Mouse (Mus musculus) embryonic facial prominence, embryonic 11.5 days (tissue): Measurements from ENCODE around the gene Kmt2d. TPM values are rescaled to one million over a fixed set of nuclear protein-coding genes. Genes with fewer than 3 reads are reported as not detected.
"Not testable (repeated sequence)": the region's sequence is repeated elsewhere in the genome, so short reads cannot be mapped to it uniquely, and the experiment has no call there.

ENCODE experiments used
- ATAC-seq: fragments of 200-750 bp; cut with Nextera tagmentation; replicated peaks from 2 replicates; pipeline ENCODE4 v1.8.0; 2017; ENCODE audit warnings: low read depth; ENCODE audit not compliant: insufficient number of reproducible peaks, low FRiP score, low TSS enrichment
- DNase-seq: peaks from one replicate; pipeline ENCODE4 v3.0.0-alpha.2; 2015; ENCODE audit warnings: low spot score
- H3K27ac ChIP-seq: fragments of 300-500 bp; sonication (generic); replicated peaks from 2 replicates; pipeline ENCODE4 v1.5.1; 2014; ENCODE audit warnings: mild to moderate bottlenecking, low read depth, low read length, control low read depth
- H3K27me3 ChIP-seq: fragments of 300-500 bp; sonication (generic); 2 replicates; pipeline ENCODE4 v1.6.1; 2014; ENCODE audit warnings: mild to moderate bottlenecking, low read length, moderate library complexity, mixed read lengths; ENCODE audit not compliant: control insufficient read depth, insufficient read depth
- H3K36me3 ChIP-seq: fragments of 300-500 bp; sonication (generic); replicated peaks from 2 replicates; pipeline ENCODE4 v1.6.1; 2014; ENCODE audit warnings: low read depth, mild to moderate bottlenecking, low read length, moderate library complexity, mixed read lengths; ENCODE audit not compliant: control insufficient read depth, insufficient read depth
- H3K4me1 ChIP-seq: fragments of 300-500 bp; sonication (generic); 2 replicates; pipeline ENCODE4 v1.6.1; 2014; ENCODE audit warnings: low read length, mixed read lengths; ENCODE audit not compliant: control insufficient read depth, insufficient read depth
- H3K4me2 ChIP-seq: fragments of 300-500 bp; sonication (generic); 2 replicates; pipeline ENCODE4 v1.6.1; 2014; ENCODE audit warnings: low read depth, mild to moderate bottlenecking, control low read depth, low read length, moderate library complexity
- H3K4me3 ChIP-seq: fragments of 300-500 bp; sonication (generic); 2 replicates; pipeline ENCODE4 v1.5.1; 2014; ENCODE audit warnings: low read depth, low read length, control low read depth
- H3K9ac ChIP-seq: fragments of 300-500 bp; sonication (generic); replicated peaks from 2 replicates; pipeline ENCODE4 v1.6.1; 2014; ENCODE audit warnings: mild to moderate bottlenecking, control low read depth, low read length
- H3K9me3 ChIP-seq: fragments of 300-500 bp; sonication (generic); replicated peaks from 2 replicates; pipeline ENCODE4 v1.6.1; 2016; ENCODE audit warnings: mild to moderate bottlenecking, low read length, inconsistent platforms, mixed read lengths; ENCODE audit not compliant: control insufficient read depth
- WGBS: fragments of 180-500 bp; shearing (Covaris S2); extraction: QIAGEN DNeasy Blood & Tissue Kit; methylation state at CpG from one replicate; pipeline ENCODE4 v1.1.7; 2014; 5-methylcytosine and 5-hydroxymethylcytosine counted together
- polyA plus RNA-seq: library from polyadenylated mRNA; unstranded; fragments of >200 nt; fragmentation: Nextera tagmentation; extraction: Ambion mirVana; gene quantifications from 2 replicates; pipeline ENCODE4 v1.2.1, GENCODE M21; 2014

Kmt2d gene
- polyA plus RNA-seq, 1 experiment from 2014 or later = 11.6 TPM

DNA sequence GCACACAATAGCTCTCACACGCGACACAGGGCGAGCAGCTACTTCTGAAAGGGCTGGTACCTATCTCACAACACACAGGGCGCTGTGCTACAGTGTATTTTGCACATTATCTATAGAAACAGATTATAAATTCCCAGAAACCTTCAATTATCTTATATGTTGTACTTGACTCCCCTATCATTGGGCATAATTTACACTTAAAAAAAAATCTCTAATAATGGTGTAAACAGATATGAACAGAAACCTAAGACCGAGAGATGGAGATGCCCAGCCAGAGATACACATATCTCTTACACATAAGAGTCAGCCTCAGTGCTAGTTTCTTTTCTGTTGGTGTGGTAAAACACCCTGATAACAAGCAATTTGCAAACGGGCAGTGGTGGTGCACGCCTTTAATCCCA, 43.4 kb downstream of the Kmt2d start:
- no peak for DNase-seq
- no peak for ATAC-seq
- H3K27me3 ChIP-seq = no peaks in the 10 kb centered on the region
- no peak overlapping the region for H3K4me2 ChIP-seq
- H3K4me3 ChIP-seq = no peak overlapping the region
- no peaks in the 10 kb centered on the region for H3K36me3 ChIP-seq
- H3K9ac ChIP-seq = no peak overlapping the region
- H3K4me1 ChIP-seq = no peaks in the 10 kb centered on the region; the same call in 1 of the 2 replicates
- H3K9me3 ChIP-seq = no peaks in the 10 kb centered on the region
- WGBS = 88% methylated on average over 7 of the region's 7 CpGs
- no peak overlapping the region for H3K27ac ChIP-seq

DNA sequence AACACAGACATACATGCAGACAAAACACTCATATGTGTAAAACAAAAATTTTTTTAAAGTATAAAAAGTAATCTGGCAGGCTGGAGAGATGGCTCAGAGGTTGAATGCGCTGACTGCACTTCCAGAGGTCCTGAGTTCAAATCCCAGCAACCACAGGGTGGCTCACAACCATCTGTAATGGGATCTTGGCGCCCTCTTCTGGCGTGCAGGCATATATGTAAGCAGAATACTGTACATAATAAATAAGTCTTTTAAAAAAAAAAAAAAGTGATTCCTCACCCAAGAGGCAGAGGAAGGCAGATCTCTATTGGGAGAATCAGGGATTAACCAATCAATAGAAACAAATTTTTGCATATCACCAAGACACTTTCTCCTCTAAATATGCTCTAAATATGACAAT, 47.6 kb downstream of the Kmt2d start:
- Histone ChIP-seq H3K36me3 (no peaks in the 10 kb centered on the region), H3K9me3 (no peaks in the 10 kb centered on the region), H3K4me3 (no peak overlapping the region), H3K9ac (no peak overlapping the region), H3K27ac (no peak overlapping the region), H3K4me1 (no peaks in the 10 kb centered on the region), H3K27me3 (no peaks in the 10 kb centered on the region), H3K4me2 (no peak overlapping the region)
- DNase-seq (no peak), ATAC-seq (no peak)
- 65% methylated on average over 3 of the region's 3 CpGs for WGBS

DNA sequence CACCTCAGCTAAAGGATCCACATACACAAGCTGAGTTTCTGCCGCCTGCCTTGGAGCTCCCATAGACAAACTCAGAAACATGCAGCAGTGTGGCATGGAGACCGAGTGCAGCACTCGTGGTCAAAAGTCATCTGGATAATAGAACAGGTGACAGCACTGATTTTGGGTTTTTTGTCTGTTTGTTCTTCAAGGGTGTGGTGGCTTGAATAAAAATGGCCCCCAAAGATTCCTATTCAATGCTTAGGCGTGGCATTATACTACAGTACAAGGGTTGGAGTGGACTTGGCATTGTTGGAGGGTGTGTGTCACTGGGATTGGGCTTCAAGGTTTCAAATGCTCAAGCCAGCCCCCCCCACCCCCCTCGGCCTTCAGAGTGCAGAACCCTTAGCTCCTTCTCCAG, 48.9 kb downstream of the Kmt2d start:
- no peaks in the 10 kb centered on the region for H3K9me3 ChIP-seq
- H3K9ac ChIP-seq = no peak overlapping the region
- ATAC-seq = no peak
- no peak overlapping the region for H3K27ac ChIP-seq
- no peak for DNase-seq
- no peak overlapping the region for H3K4me3 ChIP-seq
- H3K36me3 ChIP-seq = no peaks in the 10 kb centered on the region
- WGBS = 89% methylated on average over 5 of the region's 5 CpGs
- no peaks in the 10 kb centered on the region for H3K4me1 ChIP-seq
- no peaks in the 10 kb centered on the region for H3K27me3 ChIP-seq
- no peak overlapping the region for H3K4me2 ChIP-seq

DNA sequence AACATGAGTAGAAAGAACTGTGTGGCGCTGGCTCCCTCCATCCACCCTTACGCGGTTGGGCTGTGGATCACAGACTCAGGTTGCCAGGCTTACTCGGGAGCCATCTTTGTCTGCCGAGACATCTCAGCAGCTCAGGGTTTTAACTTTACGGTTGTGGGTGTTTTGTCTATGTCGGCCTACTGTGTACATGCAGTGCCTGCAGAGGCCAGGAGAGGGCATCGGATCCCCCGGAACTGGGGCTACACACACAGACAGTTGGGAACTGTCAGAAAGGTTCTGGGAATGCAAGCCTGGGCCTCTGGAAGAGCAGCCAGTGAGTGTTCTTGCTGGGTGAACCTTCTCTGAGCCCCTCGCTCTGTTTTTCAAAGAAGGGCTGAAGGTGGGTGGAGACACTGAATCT, 49.6 kb downstream of the Kmt2d start:
- WGBS = 28% methylated on average over 10 of the region's 10 CpGs
- no peak for ATAC-seq

DNA sequence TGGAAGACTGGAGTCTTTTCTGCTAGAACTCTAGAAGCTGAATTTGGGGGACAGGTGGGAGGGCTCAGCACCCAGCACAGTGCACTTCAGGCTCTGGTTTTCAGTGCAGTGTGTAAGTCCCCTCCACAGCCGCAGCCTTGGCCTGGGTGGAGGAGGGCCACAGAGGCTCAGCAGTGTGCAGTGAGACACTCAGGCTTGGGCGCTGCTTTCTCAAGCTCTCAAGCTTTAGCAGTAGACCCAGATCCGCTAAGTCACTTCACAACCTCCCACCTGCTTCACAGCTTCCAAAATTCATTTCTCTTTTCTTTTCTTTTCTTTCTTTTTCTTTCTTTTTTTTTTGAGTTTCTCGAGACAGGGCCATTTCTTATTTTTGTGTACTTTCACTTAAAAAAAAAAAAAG, 50.1 kb downstream of the Kmt2d start:
- no peak for DNase-seq
- WGBS = 89% methylated on average over 4 of the region's 4 CpGs
- H3K4me2 ChIP-seq = no peak overlapping the region
- no peak overlapping the region for H3K9ac ChIP-seq
- H3K36me3 ChIP-seq = no peaks in the 10 kb centered on the region
- H3K4me1 ChIP-seq = no peaks in the 10 kb centered on the region
- no peak overlapping the region for H3K4me3 ChIP-seq
- no peak overlapping the region for H3K27ac ChIP-seq
- H3K27me3 ChIP-seq = no peaks in the 10 kb centered on the region
- ATAC-seq = no peak
- no peaks in the 10 kb centered on the region for H3K9me3 ChIP-seq

More for the DNA sequence above, 49.6 kb downstream of the Kmt2d start:
- DNase-seq = no peak
- H3K27me3 ChIP-seq = no peaks in the 10 kb centered on the region
- no peaks in the 10 kb centered on the region for H3K36me3 ChIP-seq
- H3K27ac ChIP-seq = no peak overlapping the region
- no peak overlapping the region for H3K4me3 ChIP-seq
- no peaks in the 10 kb centered on the region for H3K9me3 ChIP-seq
- no peak overlapping the region for H3K9ac ChIP-seq
- no peak overlapping the region for H3K4me2 ChIP-seq
- no peaks in the 10 kb centered on the region for H3K4me1 ChIP-seq

DNA sequence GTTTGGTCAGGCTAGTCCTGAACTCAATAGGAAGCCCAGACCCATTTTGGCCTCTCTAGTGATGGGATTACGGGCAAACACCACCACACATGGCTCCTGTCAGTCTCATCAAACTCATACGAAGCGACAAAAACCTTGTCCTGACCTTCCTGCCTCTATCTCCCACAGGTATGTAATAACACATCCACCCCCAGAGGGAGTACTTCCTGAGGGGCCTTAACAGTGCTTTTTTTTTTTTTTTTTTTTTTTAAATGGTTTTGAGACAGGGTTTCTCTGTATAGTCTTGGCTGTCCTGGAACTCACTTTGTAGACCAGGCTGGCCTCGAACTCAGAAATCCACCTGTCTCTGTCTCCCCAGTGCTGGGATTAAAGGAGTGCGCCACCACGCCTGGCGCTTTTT, 52.8 kb downstream of the Kmt2d start:
- Histone ChIP-seq H3K9me3 (no peaks in the 10 kb centered on the region), H3K36me3 (peaks cover 3% of the 10 kb centered on the region; the same call in 1 of the 2 replicates), H3K9ac (no peak overlapping the region), H3K4me1 (no peaks in the 10 kb centered on the region), H3K4me3 (no peak overlapping the region), H3K27me3 (no peaks in the 10 kb centered on the region), H3K27ac (no peak overlapping the region), H3K4me2 (no peak overlapping the region)
- 91% methylated on average over 7 of the region's 7 CpGs for whole genome bisulfite sequencing
- DNase-seq = no peak
- ATAC-seq = no peak

DNA sequence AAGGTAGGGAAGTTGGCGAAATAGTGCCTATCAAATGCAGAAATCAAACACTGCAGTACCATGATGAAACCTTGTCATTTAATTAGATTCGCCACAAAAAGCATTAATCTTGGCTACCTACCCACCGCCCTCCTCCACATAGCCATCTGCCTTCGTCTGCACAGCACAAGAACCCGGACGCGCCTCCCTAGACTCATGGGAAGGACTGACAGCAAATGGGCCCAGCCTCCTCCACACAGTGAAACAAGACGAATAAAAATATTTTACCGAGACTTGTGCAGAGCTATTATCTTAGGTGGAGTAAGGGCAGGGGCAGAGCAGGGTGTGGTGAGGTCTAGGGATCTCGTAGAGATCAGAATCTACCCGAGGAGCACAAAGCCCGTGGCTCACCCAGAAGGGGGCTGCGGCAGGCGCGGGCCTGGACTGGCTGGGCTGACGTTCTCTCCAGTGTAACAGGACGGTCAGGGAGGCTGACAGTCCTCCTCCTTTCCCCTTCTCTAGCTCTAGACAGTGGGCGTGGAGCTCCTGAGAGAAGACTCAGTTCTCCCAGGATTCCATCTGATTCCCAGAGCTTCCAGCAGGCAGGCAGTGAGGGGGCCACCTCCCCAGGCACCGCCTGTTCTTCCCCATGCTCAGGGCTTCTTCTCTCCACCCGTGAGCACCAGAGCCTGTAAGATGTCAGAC, 58.1 kb downstream of the Kmt2d start:
- WGBS = 84% methylated on average over 20 of the region's 20 CpGs
- H3K4me2 ChIP-seq = no peak overlapping the region
- no peak overlapping the region for H3K4me3 ChIP-seq
- no peak overlapping the region for H3K9ac ChIP-seq
- H3K27me3 ChIP-seq = peaks cover 20% of the 10 kb centered on the region
- H3K27ac ChIP-seq = no peak overlapping the region
- ATAC-seq (no peak), DNase-seq (no peak)
- peaks cover 2% of the 10 kb centered on the region; the same call in 1 of the 2 replicates for H3K4me1 ChIP-seq
- no peaks in the 10 kb centered on the region for H3K9me3 ChIP-seq
- peaks cover 5% of the 10 kb centered on the region; the same call in 1 of the 2 replicates for H3K36me3 ChIP-seq

DNA sequence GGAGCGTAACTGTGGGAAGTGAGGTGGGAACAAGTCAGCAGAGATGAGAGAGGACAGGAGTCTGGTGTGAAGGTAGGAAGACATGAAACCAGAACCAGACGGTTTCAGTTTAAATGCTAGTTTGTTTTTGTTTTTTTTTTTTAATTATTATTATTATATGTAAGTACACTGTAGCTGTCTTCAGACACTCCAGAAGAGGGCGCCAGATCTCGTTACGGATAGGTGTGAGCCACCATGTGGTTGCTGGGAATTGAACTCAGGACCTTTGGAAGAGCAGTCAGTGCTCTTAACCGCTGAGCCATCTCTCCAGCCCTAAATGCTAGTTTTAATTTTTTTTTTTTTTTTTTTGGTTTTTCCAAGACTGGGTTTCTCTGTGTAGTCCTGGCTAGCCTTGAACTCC, 60.8 kb downstream of the Kmt2d start:
- not testable (repeated sequence) for H3K4me3 ChIP-seq, DNase-seq, ATAC-seq, H3K9ac ChIP-seq, H3K27ac ChIP-seq, H3K9me3 ChIP-seq, H3K36me3 ChIP-seq, H3K4me2 ChIP-seq
- 71% methylated on average over 6 of the region's 6 CpGs for WGBS
- Histone ChIP-seq H3K4me1 (peaks cover 16% of the 10 kb centered on the region), H3K27me3 (peaks cover 47% of the 10 kb centered on the region)
